Mouse (Mus musculus) C2C12 (cell line): ENCODE measurements around the gene Bad. TPM values are rescaled to one million over a fixed set of nuclear protein-coding genes. Genes with fewer than 3 reads are reported as not detected.

ENCODE experiments used
- H3K27me3 ChIP-seq: one replicate; pipeline ENCODE4 v1.6.1; 2011; ENCODE audit not compliant: control insufficient read depth, insufficient read depth, insufficient read length
- H3K36me3 ChIP-seq: one replicate; pipeline ENCODE4 v1.6.1; 2011; ENCODE audit not compliant: control insufficient read depth, insufficient read depth
- H3K4me3 ChIP-seq: one replicate; pipeline ENCODE4 v1.5.1; 2011; ENCODE audit warnings: mild to moderate bottlenecking, control low read depth; ENCODE audit not compliant: poor library complexity, insufficient read depth, severe bottlenecking
- H3K79me2 ChIP-seq: one replicate; pipeline ENCODE4 v1.6.1; 2011; ENCODE audit not compliant: control insufficient read depth, insufficient read depth
- H3K79me3 ChIP-seq: one replicate; pipeline ENCODE4 v1.6.1; 2011; ENCODE audit warnings: low read depth, control low read depth
- H3ac ChIP-seq: one replicate; pipeline ENCODE3; 2011; ENCODE audit warnings: low read depth; ENCODE audit not compliant: control insufficient read depth, insufficient read length
- CEBPB ChIP-seq: IDR thresholded peaks from one replicate; pipeline ENCODE4 v1.6.1; 2011; ENCODE audit warnings: low read depth, mild to moderate bottlenecking, control low read depth, moderate library complexity
- CTCF ChIP-seq: IDR thresholded peaks from one replicate; pipeline ENCODE4 v1.5.1; 2011; ENCODE audit not compliant: control insufficient read depth, insufficient read depth, insufficient read length
- FOSL1 ChIP-seq: IDR thresholded peaks from one replicate; pipeline ENCODE4 v1.8.0; 2011; ENCODE audit warnings: mild to moderate bottlenecking, low read length; ENCODE audit not compliant: poor library complexity, insufficient read depth, severe bottlenecking
- MAX ChIP-seq: IDR thresholded peaks from one replicate; pipeline ENCODE4 v1.6.1; 2011; ENCODE audit warnings: mild to moderate bottlenecking, control low read depth
- MYOD1 ChIP-seq: IDR thresholded peaks from one replicate; pipeline ENCODE4 v1.6.1; 2011; ENCODE audit warnings: low read depth; ENCODE audit not compliant: control insufficient read depth, insufficient read length
- MYOG ChIP-seq: IDR thresholded peaks from one replicate; pipeline ENCODE4 v1.6.1; 2011; ENCODE audit not compliant: control insufficient read depth, insufficient read length; ENCODE audit errors: extremely low read depth
- USF1 ChIP-seq: IDR thresholded peaks from one replicate; pipeline ENCODE4 v1.6.1; 2011; ENCODE audit warnings: low read depth, mild to moderate bottlenecking, control low read depth, moderate library complexity
- polyA plus RNA-seq: library from polyadenylated mRNA; unstranded; fragments of >200 nt; fragmentation: generic; extraction: Trizol; gene quantifications from one replicate; pipeline ENCODE4 v1.2.1, GENCODE M21; 2012; ENCODE audit warnings: missing spikeins

Bad gene
- polyA plus RNA-seq, 1 experiment, result 84.0 TPM

DNA sequence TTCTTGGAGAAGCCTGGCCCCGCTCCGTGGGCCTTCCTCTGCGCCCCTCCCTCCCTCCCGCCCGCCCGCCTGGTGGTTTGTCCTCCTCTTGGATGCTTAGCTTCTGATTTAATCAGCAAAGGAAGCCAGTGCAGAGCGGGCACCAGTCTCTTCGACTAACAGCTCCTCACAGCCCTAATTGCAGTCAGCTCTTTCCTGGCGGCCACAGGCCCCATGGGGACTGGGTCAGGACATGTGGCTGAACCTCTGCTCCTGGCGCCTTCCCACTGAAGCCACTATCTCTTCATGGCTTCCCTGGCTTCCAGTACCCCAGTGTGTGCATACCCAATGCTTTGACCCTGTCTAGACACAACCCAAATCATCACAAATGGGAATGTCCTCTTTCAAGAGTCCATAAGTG lies 14.8 kb downstream of the Bad start:
- Histone ChIP-seq H3K79me3 (no peaks in the 10 kb centered on the region), H3K4me3 (no peak overlapping the region), H3ac (no peak overlapping the region), H3K27me3 (no peaks in the 10 kb centered on the region), H3K36me3 (peaks cover 69% of the 10 kb centered on the region), H3K79me2 (no peaks in the 10 kb centered on the region)
- TF ChIP-seq MAX, result no peak
- no peak for TF ChIP-seq CTCF

DNA sequence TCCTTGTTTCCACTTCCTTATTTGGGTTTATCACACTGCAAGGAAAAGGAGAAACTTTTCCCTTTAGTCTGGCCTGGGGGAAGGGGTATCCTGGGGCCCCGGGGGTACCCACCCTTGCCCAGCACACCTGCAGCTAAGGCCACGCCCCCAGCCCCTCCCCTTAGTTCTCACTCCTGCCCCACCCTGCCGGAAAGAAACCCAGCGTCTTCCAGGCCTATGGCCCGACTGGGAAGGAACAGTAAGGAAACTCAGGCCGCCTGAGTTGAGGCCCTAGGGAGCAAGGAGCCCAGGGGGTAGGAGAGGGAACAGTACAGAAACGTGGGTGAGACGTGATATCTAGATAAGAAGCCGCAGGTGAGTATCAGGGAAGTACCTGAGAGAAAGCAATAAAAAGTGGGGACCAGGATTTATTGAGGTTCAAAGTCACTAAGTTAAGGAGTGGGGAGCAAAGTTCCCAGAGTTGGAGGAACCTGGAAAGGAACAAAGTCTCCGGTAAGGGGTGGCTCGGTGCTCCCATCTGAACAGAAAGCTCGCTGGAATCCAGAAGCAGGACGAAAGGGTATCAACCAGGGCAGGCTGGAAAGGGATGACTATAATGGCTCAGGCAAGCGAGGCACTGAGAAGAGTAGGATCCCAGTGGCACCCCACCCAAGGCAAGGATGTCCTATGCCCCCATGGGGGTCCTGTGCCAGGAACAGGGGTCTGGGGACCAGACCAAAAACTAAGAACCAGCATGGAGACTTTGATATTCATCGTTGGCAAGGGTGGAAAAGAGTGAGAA lies 27.0 kb downstream of the Bad start:
- H3ac ChIP-seq, result peak overlapping the region; percentile 72
- H3K36me3 ChIP-seq, result peaks cover 21% of the 10 kb centered on the region
- peaks cover 14% of the 10 kb centered on the region for H3K79me3 ChIP-seq
- TF ChIP-seq USF1, result no peak
- TF ChIP-seq CTCF, result no peak
- TF ChIP-seq MAX, result no peak
- TF ChIP-seq MYOG, result no peak
- TF ChIP-seq MYOD1, result no peak
- TF ChIP-seq CEBPB, result no peak
- TF ChIP-seq FOSL1, result no peak
- H3K4me3 ChIP-seq, result peak overlapping the region; percentile 57
- peaks cover 33% of the 10 kb centered on the region for H3K79me2 ChIP-seq
- H3K27me3 ChIP-seq, result no peaks in the 10 kb centered on the region

DNA sequence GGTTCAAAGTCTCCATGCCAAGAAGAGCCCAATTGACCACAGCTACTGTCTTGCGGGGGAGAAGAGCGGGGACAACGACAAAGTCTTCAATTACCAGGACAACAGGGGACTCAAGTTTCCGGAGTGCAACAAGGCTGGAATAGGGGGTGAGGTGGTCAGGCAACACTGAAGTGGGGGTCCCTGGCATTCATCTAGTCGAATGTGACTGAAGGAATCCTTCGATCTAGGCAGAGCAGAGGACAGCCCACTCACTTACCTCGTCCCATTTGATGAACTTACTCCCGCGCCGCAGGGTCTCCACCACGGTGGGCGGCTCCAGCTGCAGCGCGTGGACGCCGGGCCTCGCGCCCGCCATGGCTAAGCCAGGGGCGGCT lies 27.6 kb downstream of the Bad start:
- no peaks in the 10 kb centered on the region for H3K27me3 ChIP-seq
- H3K79me3 ChIP-seq, result peaks cover 14% of the 10 kb centered on the region
- TF ChIP-seq FOSL1, result no peak
- TF ChIP-seq USF1, result no peak
- TF ChIP-seq MAX, result peak; percentile 31
- TF ChIP-seq MYOD1, result no peak
- TF ChIP-seq CEBPB, result no peak
- TF ChIP-seq CTCF, result no peak
- no peak for TF ChIP-seq MYOG

DNA sequence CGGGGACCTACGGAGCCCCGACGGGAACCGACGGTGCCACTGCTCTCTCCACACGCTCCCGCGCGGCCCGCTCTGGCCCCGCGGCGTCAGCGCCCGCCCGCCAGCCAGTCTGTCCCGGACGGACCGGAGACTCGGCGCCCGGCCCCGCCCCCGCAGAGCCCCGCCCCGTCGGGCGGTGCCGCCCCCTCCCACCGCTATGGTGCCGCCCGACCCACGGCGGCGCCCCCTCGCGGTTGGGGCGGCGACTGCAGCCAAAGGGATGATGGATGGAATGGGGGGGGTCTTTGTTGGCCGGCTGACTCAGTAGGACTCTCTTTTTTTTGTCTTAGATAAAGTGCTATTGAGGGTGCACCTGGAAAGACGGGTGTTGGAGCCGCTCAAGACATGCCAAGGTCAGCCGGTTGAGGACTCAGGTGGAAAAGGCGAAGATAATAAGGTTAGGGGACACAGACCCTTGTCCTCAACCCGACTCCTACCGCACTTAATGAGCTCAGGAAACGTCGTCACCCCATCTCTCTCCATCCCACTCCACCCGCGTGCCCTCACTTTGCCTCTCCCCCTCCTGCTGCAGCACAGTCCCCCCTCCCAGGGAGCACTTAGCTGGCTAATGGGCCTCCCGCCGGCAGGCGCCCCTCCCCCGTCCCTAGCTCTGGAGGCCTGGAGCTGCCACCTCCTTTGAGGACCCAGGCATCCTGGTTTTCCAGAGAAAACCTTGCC lies 28.2 kb downstream of the Bad start:
- no peak for TF ChIP-seq MYOG
- no peak for TF ChIP-seq MAX
- no peak for TF ChIP-seq CEBPB
- TF ChIP-seq CTCF, result peak; percentile 83
- no peak for TF ChIP-seq MYOD1
- no peak for TF ChIP-seq FOSL1
- peaks cover 14% of the 10 kb centered on the region for H3K79me3 ChIP-seq
- H3K79me2 ChIP-seq, result peaks cover 33% of the 10 kb centered on the region
- H3K36me3 ChIP-seq, result peaks cover 13% of the 10 kb centered on the region
- peak overlapping the region; percentile 72 for H3ac ChIP-seq
- H3K4me3 ChIP-seq, result peak overlapping the region; percentile 57
- no peaks in the 10 kb centered on the region for H3K27me3 ChIP-seq

More for the DNA sequence above, 27.6 kb downstream of the Bad start:
- H3K79me2 ChIP-seq, result peaks cover 33% of the 10 kb centered on the region
- peak overlapping the region; percentile 57 for H3K4me3 ChIP-seq
- H3ac ChIP-seq, result peak overlapping the region; percentile 72
- H3K36me3 ChIP-seq, result peaks cover 16% of the 10 kb centered on the region

DNA sequence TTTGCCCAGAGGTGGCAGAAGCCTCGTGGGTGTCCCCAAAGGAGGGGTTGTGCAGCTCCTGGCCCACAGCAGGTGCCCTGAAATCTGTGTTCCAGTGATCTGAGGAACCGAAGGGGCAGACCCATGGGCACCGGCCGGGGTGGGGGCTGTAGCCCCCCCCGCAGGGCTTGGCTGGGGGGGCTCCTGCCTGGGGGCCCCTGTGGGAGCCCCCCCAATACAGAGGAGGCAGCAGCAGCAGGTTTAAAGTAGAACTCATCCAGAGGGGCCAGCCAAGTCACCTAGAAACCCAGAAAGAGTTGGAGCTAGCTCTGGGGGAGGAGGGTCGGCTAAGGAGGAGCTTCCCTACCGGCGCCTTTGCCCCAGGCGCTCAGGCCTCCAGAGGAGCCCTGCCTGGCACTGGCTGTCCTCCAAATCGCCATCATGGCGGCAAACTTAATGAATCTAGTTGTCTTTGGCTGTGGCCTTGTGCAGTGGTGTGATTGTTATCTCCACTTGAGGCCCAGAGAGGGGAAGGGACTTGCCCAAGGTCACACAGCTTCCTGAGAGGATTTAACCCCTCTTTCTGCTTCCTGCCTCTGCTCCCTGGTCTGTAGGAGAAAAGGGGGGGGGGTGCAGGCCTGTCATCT lies 28.9 kb downstream of the Bad start:
- peaks cover 11% of the 10 kb centered on the region for H3K36me3 ChIP-seq
- H3ac ChIP-seq, result no peak overlapping the region
- H3K79me3 ChIP-seq, result peaks cover 17% of the 10 kb centered on the region
- H3K4me3 ChIP-seq, result no peak overlapping the region
- peaks cover 40% of the 10 kb centered on the region for H3K79me2 ChIP-seq
- no peaks in the 10 kb centered on the region for H3K27me3 ChIP-seq
- TF ChIP-seq USF1 (no peak), MAX (no peak), FOSL1 (no peak), MYOD1 (no peak), MYOG (no peak), CTCF (no peak)
